Mouse (Mus musculus) kidney, adult 8-10 months (tissue): ENCODE data around the gene Grin2b.

Source experiments
- DNase-seq, 2 experiments: peaks; one replicate each; pipeline ENCODE4 v3.0.0; 2022

The Grin2b gene

DNA sequence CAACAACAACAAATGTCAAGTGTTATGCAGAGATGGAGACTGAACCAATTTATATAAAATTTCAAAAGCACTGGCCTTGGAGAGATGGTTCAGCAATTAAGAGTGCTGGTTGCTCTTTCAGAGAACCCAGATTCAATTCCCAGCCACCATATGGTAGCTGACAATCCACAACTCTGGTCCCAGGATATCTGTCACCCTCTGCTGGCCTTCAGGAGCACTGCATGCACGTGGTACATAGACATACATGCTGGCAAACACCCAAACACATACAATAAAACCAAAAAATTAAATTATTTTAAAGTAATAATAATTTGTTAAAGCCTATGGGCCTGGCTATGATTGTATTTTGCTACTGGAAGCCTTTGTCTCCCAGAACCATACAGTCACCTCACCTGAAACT, 77.0 kb downstream of the Grin2b start:
- peak in 1 of 2 experiments; percentile 3 for DNase-seq

DNA sequence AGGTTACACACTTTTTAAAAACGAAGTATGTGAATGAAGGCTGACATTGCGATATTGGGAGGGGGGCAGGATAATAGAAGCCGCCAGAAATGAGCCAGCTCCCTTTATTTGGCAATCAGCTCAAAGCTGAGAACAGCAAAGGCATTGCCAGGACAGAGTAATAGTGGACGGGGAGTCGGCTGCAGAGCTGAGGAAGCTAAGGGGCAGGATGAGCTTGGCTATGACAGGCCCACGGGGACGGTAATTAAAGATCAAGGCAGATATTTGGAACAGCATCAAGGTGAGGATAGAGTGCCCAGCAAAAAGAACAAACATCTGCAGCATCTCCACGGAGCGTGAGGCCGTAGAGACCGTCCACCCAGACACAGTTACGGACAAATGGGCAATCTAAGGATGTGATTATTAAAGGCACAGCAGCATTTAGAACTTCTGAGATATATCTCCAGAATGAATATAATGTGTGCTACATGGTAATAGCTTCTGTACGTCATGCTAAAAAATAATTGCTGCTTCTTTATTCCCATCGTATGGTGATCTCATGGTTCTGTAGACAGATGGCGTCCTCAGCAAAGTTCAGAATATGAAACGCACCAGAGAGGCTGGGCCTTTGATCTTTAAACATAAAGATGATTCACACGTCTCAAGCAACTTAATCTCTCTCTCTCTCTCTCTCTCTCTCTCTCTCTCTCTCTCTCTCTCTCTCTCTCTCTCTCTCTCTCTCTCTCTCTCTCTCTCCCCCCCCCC, 93.1 kb downstream of the Grin2b start:
- no peak for DNase-seq

DNA sequence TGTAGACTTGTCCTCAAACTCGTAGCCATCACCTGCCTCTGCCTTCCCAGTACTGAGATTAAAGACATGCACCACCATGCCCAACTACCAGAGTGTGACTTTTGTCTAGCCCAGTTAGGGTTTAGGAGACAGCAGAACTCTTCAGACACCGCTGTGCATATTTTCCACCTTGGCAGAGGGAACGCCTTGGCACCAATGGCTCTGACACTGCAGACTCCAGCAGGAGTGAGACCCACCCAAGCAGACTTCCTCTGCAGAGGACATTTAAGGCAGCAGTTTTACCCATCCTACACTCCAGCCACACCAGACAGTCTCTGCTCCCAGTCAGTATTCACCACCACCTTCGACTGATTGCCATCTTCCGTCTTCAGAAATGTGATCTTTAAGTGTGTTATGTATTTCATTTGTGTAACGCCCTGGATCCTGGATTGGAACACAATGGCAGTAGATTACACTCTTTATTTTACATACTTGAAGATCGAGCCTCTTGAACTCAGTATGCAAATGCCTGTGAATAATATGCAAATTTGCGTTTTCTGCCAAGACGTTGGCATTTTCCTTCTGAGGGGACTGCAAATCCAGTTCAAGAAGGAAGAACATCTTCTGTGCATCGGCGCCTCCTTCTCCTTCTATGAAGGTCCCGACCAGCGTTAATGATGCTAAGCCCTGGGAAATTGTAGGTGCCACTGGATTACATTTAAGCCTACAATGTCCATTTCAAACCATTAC, 100.8 kb downstream of the Grin2b start:
- DNase-seq: no peak

DNA sequence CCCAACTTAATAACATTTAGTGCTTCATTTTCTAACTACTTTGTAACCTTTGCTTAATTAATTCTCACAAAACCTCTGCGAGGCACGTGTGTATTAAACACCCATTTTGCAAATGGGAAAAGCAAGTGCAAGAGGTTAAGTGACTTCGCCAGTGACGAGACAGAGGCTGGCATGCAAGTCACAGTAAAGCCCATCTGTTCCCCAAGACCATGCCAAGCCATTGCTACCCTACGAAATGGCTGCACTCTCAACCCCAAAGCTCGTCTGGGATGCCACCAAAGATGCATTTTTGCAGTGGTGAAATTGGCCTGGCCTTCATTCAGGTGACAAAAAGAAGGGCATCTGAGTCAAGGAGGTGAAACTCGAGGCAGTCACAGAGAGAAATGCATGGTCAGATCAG, 103.2 kb downstream of the Grin2b start:
- no peak for DNase-seq

DNA sequence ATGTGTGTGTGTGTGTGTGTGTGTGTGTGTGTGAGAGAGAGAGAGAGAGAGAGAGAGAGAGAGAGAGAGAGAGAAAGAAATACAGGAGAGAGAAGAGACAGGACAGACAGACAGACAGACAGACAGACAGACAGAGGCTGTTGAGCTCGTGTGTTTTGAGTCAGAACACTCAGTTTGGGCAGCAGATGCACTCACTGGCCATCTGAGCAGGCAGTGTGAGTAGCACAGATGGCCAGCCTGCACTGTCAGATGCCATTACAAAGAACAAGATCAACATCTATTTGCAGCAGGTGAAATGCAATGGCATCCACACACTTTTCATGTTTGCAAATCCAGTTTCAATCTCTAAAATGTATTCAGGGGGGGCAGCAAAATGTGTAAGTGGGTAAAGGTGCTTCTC, 120.0 kb downstream of the Grin2b start:
- DNase-seq: no peak

DNA sequence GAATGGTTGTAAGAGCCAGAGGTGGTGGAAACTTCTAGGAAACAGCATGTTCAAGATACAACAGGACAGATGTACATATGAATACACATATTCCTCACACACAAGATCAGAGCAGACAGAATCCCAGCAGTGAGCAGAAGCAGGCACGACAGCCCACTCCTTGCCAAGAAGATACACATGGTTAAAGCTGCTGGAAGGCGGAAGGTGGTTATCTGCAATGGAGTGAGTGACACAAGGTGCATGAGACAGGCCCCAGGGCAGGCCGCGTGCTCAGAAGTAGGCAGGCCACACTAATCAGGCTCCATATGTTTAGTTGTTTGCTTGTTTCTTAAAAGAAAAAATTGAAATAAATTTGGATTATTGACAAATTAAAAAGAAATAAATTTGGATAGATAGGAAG, 123.0 kb downstream of the Grin2b start:
- DNase-seq: no peak

DNA sequence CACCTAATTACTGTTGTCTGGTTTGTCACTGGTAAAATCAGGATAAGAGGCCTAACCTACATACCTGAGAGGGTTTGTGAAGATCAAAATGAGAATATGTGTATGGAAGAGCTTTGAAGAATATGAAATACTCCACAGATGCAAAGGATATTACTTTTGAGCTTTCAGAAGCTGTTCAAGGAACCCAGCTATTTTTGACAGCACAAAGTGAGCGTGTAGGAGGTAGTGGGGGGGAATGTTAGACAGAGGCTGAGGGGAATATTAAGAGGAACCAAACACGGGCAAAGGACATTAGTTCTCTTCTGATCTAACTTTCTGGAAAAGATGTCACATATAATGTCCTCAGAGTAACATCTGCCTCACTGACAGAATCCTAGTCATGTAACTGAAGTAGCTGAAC, 125.2 kb downstream of the Grin2b start:
- DNase-seq: no peak

DNA sequence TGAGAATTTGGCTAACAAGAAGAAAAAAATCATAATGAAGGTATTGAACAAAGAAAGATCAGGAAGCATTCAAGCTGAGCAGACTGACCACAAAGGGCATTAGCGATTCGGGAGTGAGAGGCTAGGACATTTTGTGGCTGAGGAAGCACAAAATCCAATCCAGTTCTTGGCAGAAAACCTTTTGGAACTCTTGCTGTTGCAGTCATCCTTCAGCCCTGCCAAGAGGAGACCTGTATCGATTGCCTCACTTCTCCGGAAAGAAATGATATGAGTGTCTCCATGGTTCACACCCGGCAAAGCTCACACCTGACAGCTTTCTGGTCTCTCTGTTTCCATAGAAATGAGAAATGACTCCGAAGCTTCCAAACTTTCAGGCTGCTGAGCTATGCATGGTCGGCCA, 127.2 kb downstream of the Grin2b start:
- DNase-seq: no peak

DNA sequence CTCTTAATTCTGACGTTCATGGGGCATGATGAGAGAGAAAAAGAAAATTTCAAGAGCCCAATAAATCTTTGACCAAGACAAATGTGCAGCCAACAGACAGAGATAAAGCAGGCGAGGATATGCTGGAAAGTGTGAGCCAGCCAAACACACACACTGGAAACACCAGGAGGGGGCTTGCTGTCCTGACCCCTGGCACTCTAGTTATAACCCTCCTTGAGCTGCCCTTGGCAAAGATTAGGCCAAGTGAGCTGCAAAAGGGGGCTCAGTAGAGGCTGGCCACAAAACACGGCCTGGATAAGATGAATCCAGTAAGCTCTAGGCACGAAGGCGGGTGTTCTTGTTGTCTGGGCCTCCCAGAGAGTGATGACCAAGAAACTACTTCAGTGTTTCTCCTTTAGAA, 128.8 kb downstream of the Grin2b start:
- no peak for DNase-seq

DNA sequence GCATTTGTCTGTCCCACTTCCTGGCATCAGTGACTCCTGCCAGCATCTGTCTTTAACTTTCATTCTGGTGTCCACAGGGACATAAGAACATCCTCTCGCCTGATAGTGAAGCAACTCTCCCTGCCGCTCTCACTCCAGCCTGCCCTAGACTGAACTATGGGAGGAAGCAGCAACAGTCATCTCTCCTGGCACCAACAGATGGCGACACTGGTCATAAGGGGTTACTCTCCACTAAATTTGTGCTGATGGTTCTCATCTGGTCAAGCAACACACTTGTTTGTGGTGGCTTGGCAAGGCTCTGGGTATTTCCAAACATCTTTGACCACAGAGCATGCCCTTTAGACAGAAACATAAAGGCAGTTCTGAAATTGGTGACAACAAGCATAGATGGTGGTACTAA, 130.9 kb downstream of the Grin2b start:
- DNase-seq: no peak

DNA sequence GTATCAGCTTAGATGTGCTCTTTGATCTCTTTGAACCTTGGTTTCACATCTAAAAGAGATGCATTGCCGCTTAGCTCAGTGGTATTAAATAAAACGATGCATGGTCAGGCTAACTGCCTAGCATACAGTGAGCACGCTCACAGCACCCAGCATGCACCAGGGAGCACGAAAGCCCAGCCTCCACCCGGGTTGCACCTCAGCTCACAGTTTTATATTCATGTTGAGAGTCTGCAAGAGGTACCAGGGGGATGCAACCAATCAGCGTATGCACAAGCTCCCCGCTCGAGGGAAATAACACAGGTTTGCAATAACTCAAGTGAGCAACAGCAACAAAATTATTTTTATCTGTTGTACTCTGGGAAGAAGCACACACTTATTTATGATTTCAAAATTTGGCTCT, 131.5 kb downstream of the Grin2b start:
- DNase-seq: no peak

DNA sequence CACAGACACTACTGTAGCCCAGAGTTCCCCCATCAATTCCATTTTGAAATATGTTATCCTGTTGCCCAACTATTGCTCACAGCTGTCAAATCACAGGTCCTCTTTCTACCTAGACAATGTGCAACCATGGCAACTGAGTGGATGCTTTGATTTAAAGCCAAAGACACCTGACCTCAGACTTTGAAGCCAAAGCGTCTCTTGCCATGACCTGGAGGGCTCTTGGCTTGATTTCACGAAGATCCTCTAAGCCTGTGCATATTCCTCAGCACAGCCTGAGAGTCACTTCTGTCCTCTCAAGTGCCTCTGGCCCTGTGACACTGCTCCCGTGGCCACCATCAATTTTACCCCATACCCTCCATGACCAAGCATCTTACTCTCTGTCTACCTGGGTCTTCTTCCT, 132.4 kb downstream of the Grin2b start:
- no peak for DNase-seq

DNA sequence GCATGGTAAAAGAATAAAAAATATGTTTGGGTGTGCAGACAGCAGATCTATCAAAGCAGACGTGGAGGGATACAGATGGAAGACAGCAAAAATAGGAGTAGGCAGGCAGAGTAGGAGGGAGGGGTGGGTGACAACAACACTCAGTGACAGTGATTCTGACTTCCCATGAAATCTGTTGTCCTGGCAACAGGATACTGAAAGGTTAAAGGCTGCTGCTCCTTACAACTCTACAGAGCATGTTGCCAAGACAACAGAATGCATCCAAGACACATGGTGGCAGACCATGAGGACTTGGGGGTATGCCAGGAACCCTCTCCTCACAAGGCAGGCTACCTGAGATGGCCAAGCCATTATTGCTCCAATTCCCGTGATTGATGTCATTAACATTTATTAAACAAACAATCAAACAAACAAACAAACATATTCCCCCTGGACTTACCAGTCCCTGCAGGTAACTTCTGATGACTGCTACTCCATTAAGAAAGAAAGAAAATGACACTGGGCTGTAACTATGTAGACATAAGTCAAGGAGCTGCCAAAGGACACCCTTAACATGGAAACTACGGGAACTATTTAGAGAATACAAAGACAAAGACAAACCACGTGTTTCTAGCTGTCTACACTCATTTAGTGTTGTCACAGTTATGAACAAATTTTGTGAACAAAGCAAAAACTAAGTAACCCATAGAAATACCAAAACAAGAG, 143.9 kb downstream of the Grin2b start:
- no peak for DNase-seq

DNA sequence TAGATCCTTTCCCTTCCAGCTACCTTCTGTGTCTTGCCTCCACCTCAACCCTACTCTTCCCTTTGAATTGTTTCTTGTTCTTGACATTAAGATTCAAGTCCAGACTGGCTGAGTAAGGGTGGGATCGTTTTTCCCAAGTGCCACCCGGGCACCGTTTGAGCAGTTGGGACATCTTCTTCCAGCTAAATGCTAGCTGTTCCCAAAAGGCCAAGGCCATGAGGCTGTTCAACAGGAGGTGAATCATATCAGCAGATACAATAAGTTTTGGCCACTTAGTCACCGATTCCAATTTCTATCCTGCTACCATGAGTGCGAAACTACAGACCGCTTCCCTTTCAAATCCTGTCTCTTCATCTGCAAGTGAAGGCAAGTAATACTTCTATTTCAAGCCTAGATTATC, 146.4 kb downstream of the Grin2b start:
- no peak for DNase-seq

DNA sequence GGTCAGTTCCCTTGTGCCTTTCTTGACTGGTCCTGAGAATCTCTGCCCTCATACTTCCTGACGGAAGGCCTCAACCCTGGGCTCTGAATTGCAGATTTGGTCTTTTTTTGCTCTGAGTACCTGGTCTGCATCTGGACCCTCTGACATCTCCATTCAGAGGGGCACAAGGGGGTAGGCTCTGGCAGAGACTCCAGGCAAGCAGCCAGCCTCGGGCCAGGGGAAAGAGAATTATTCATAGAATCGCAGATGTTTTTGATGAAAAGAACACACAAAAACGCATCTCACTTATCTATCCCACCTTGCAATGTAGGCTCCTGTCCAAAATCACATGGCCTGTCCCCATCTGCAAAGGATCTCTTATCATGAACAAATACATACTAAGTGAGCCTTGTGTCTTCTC, 147.5 kb downstream of the Grin2b start:
- DNase-seq: no peak

DNA sequence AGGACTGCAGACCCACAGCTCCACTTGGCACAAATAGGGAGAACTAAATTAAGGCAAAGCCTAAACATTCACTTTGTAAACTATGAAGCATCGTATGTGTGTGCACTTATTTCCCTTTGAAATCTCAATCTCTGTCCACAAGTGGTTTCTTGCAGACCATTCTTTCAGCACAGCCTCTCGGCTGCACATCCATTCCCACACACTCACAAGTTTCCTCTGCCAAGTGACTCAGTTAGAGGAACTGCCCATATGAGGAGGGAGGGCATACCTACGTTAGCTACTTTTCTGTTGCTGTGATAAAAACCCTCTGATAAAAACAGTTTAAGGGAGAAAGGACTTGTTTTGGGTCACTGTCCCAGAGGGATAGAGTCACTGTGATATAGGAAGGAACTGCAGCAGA, 152.9 kb downstream of the Grin2b start:
- DNase-seq: no peak

DNA sequence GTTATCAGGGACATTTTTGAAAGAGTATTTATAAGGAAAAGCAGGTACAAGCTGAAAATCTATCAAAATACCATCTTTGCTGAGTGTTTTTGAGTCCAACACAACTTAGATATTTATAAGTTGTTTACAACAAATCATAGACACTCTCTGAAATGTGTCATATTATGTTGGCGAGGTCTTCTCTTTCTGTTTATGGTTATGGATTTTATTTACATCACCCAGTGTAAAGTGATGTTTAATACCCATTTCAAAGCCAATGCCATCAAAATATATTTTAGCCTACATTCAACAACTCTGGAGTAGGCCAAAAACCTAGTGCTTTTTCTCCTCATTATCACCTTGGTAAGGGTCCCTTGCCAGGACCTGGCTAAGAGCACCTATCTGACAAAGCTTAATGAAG, 154.3 kb downstream of the Grin2b start:
- no peak for DNase-seq

DNA sequence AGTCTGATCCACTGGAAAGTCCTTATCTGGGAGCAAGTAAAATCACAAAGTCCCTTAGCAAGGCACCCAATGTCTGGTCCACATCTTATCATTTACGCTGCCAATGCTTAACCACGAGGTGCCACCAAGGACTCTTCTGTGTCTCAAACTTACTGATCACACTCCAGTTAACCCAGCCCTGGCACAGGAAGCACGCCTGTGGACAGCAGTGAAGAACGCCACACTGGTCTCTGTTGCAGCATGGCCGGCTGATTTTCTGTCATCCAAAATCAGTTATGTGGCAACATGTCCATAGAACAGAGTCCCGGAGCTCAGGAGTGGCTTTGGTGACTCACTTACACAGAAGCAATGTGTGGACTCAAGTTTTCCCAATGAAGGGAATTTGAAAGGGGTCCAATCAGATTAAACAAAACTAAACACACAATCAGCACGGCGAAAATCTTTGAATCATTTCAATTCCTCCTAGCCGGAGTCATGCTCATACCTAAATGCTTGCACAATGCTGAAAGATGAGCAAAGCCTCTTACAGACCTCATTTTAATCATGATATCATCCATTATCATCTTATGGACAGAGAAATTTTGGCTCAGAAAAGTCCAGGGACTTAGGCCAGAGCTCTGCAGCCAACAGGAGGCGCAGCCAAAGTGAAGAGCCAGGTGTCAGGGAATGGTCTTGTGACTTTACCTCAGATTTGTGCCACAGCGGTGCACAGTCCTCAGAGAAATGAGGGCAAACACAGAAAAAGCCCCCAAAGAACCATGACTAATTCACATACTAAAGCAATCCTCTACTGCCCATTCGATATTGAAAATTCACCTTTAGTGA, 159.5 kb downstream of the Grin2b start:
- DNase-seq: no peak

DNA sequence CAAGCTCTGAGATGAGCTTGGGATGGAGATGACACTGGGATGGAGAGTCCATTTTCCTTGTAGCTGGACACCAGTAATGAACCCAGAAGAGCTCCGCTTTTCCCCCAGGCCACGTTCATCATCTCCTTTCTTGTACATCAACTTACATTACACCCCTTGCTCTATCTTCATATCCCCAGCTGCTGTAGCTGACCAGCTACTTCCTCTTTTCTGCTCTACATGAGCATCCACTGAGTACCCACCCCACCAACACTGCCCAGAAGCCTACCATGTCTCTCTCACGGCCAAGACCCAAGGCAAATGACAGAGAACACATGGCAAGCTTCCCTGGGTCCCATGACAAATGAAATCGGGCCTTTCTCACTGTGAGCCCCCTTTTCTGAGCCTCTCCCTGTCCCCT, 161.8 kb downstream of the Grin2b start:
- no peak for DNase-seq

DNA sequence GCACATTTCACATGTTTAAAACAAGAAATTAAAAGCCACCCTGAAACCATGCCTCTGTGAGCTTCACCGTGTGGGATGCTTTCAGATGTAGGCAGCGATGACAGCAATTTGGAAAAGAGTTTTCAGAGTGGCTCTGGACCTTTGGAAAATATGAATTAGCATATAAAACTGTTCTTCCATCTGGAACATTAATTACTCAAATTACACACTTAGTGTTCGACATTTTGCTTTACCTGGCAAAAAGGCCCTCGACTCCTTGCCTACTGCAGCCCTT, 162.3 kb downstream of the Grin2b start:
- no peak for DNase-seq

DNA sequence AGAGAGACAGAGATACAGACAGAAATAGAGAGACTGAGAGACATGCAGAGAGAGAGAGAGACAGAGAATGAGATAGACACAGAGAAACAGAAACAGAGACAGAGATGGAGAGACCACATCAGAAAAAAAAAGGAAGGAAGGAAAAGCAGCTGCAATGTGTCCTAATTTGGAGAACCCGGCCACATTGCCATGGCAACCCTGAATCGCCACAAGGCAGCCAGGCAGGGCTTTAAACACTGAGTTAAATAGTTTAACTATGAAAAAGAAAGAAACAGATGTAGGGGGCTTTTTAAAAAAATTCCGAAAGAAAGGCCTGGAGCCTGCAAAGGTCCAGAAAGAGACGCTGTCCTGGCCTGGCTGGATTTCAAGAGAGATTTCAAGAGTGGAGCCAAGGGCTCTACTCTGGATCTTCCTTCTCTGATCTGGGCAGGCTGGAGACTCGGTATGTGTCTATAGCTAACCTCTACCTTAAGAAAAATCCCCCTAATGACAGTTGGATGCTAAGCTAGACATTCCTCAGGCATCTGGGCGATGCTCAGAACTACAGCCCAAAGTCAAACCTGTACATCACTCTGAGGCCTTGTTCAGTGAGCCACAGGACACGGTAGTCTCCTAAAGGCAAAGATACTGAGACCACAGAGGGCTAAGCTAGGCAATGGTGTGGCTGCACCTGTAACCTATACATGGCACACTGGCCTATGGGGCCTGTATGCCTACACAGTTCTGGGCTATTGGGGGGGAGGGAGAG, 162.8 kb downstream of the Grin2b start:
- DNase-seq: no peak

DNA sequence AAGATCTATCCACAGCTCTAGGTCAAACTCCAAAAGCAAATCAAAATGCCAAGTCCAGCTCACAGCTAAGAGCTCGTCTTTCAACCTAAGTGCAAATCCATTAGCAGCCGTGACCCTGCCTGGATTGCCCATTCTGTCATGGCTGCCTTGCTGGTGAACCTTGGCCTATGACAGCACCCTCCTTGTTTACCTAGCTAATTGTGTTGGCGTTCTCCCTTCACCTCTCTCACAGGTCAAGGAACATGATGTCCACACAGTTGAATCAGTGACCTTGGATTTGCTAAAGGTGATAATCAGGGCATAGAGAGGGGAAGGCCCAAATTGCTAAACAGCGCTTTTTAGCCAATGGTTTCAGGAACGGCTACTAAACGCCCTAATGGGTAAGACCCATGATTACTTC, 165.2 kb downstream of the Grin2b start:
- DNase-seq: no peak

DNA sequence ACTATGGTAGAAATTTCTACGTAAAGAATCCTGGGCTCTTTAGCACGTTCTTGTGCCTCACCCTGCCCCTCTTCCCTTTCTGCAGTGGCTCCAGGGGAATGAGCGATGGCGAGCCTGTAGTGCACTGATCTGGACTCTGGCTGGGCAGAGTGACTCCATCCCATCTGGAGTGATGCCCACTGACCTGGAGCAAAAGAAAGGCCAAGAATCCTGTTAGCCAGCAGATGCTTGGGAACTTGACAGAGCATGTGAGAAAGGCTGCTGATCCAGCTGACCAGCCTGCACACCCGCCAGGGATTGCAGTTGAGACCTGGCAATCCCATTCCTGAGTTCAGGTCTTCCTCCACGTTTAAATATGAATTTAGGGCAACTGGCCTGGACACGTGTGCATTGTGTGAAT, 178.6 kb downstream of the Grin2b start:
- peak; percentile 18 to 30 for DNase-seq
